Mouse (Mus musculus) spleen, postnatal 36 days (tissue): ENCODE data around the gene Cstf3.
A peak's percentile ranks its signal among the peaks of the same experiment; 100 is the strongest.

ENCODE experiments used
- DNase-seq, 2 experiments: peaks; one replicate each; pipeline ENCODE4 v3.0.0; 2022; ENCODE audit warnings: low spot score in 2 of 2, mixed read lengths in 1 of 2

Gene Cstf3

DNA sequence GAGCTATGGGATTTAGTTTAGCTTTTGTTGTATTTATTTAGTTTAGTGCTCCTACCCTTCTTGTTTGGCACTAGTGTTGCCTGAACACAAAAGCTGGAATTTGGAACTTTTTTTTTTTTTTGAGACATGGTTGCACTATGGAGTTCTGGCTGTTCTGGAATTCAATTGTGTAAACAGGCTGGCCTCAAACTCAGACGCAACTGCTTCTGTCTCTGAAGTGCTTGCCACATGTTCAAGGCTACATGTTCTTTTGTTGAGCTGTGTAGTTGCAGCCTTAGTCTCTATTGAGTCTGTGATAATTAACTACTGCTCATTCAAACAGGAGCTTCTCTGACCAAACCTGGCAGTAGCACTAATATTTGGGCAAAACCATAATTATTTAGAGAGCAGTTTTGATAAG is 13.1 kb downstream of the Cstf3 start:
- no peak for DNase-seq

GRCm38 (mm10) chr2:104604718-104605117 is 14.4 kb downstream of the Cstf3 start:
- no peak for DNase-seq

GRCm38 (mm10) chr2:104605560-104605959 is 15.2 kb downstream of the Cstf3 start:
- no peak for DNase-seq

GRCm38 (mm10) chr2:104614786-104615185 is 24.5 kb downstream of the Cstf3 start:
- no peak for DNase-seq

GRCm38 (mm10) chr2:104615985-104616711 is 25.8 kb downstream of the Cstf3 start:
- DNase-seq: no peak

DNA sequence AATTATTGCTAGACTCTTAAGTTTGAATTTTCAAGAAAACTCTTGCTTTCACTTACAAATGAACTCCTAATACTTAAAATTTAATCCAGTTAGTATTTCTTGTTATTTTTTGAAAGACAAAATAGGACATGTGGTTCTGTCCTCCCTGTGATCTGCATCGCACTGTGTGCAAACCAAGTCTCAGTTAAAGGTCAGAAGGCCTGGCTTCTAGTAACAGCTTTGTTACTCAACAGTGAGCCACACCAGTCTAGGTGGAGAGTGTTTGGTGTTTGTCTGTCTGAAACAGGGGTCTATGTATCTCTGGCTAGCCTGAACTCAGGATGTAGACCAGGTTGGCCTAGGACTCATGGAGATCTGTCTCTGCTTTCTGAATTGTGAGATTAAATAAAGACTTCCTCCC is 68.3 kb downstream of the Cstf3 start:
- no peak for DNase-seq

- DNase-seq: no peak
Measured at GRCm38 (mm10) chr2:104663372-104664100, 73.2 kb downstream of the Cstf3 start.

- DNase-seq: no peak
Measured at GRCm38 (mm10) chr2:104669122-104669804, 78.9 kb downstream of the Cstf3 start.

DNA sequence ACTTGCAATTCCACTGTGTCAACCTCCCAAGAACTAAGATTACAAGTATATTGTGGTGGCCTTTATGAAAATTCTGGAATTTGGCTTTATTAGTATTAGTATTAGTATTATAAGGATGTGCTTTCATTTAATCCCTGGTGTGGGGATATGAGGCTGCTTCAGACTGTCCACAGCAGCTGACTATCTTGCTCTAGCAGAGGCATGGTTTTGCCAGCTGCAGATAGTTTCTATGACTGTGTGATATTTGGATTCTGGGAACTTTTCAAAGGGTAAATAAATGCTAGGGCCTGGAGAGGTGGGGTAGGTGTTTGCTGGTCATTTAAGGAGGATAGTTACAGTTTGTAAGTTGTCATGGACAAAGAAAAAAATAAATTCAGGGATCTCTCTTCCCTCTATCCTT is 81.4 kb downstream of the Cstf3 start:
- DNase-seq: no peak

- DNase-seq: no peak
Measured at GRCm38 (mm10) chr2:104677326-104677725, 87.0 kb downstream of the Cstf3 start.

DNA sequence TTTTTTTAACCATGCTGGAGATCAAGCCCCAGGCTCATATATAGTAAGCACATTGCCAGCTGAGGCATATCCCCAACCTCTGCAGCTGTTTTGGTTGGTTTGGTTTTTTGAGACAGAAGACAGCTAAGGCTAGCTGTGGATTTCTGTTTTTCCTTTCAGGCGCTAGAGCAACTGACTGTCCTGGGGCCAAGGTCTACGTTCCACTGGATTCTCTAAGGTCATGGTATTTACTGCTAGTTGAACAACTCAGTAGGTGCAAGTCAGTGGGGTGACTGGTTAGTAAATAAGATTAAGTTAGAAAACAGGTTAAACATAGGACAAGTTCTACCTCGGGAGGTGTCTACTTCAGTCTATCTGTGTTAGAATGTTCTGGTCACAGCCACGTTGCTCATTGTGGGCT is 94.4 kb downstream of the Cstf3 start:
- DNase-seq: no peak

DNA sequence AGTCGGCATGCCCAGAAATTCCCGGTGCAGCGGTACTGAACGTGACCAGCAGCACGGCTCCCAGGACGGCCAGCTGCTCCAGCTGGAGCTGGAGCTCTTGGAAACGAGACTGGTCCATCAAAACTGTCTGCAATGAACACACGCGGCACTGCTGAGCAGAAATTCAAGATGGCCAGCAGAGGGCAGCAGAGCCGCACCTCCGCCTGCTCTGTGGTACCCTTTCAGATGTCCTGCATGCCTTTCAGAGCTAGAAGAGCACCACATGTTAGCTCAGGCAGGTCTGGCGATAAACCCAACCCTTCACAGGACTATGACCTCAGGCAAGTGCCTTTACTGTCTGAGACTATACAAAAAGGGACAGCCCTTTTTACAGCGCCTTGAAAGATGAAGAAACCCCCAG is 95.1 kb downstream of the Cstf3 start:
- DNase-seq: peak; percentile 55 to 61

GRCm38 (mm10) chr2:104687261-104687660 is 96.9 kb downstream of the Cstf3 start:
- peak; percentile 17 to 22 for DNase-seq

- DNase-seq: no peak
Measured at GRCm38 (mm10) chr2:104688321-104688720, 98.0 kb downstream of the Cstf3 start.

DNA sequence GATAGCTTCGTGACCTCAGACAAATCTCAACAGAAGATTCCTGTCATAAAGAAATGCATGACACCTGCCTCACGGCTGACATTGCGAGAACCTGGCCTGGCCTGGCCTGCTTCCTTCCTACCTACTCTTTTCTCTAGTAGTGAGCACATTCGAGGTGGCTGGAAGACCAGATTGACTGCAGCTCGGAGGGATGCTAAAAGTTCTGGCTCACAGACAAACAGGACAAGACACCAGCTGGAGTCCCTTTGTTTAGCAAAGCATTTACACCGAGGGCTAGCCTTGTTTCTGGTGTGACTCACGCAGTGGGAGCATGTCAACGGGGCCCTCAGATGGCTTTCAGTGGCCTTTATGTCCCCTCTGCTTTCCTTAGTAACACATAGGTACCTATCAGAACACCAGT is 98.4 kb downstream of the Cstf3 start:
- DNase-seq: no peak

DNA sequence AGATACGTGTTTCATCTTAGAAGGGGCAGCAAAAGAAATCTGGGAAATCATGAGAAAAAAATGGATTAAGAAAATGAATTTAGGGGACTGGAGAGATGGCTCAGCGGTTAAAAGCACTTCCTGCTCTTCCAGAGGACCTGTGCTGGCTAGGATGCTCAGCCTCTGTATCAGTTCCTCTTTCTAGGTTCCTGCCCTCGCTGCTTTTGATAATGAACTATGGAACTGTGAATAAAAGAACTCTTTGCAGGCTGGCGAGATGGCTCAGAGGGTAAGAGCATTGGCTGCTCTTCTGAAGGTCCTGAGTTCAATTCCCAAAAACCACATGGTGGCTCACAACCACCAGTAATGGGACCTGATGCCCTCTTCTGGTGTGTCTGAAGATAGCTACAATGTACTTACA is 100.4 kb downstream of the Cstf3 start:
- DNase-seq: peak; percentile 27 to 29

- DNase-seq: no peak
Measured at GRCm38 (mm10) chr2:104692551-104692950, 102.2 kb downstream of the Cstf3 start.

DNA sequence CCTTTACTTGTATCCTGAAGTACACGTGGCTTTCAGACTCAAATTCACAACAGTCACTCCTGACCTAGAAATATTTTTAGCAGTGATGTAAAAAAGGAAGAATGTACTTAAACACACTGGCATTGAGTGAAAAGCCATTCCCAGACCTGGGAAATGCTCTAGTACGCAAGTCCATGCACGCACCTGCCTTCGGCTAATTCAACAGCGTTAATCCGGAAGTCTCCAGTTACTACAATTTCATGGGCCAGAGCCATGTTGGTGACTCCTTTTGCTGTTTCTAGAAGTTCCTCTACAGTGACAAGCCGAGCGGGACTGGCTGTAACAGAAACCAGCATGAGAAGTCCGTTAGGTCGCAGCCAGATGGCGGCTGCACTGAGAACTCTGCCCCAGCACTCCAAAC is 109.3 kb downstream of the Cstf3 start:
- no peak for DNase-seq

DNA sequence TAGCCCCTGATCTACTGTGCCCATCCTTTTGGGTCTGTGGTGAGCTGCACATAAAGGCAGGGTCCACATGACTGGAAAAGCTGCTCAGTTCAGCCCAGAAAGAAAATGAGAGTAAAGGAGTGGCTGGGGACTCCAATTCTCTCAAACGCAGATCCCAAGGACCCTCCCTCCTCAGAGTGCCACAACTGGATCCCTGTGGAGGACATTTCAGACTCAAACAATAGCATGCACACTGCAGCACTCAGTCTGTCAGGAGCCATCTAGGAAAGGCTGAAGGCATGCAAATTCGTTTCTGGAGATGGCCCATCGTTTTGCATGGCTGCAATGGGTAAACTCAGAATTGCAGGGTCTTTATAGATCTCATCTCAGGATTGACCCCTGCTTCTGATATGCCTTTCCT is 112.8 kb downstream of the Cstf3 start:
- no peak for DNase-seq

DNA sequence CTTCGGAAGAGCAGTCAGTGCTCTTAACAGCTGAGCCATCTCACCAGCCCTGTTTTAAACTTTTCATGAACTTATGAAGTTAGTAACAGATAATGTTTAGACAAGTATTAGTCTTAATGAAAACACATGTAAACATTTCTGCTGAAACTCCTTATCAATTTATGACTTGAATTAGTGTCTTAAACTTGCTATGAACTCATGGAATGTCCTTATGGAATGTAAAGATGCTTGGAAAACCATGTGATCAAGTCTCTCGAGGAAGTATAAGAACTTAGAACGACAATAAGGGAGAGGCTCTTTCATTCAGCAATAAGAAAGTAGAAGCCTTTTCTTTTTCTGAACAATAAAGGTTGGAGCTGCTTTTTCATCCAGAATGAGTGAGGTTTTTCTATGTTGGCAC is 114.0 kb downstream of the Cstf3 start:
- no peak for DNase-seq

GRCm38 (mm10) chr2:104709786-104710337 is 119.5 kb downstream of the Cstf3 start:
- no peak for DNase-seq

DNA sequence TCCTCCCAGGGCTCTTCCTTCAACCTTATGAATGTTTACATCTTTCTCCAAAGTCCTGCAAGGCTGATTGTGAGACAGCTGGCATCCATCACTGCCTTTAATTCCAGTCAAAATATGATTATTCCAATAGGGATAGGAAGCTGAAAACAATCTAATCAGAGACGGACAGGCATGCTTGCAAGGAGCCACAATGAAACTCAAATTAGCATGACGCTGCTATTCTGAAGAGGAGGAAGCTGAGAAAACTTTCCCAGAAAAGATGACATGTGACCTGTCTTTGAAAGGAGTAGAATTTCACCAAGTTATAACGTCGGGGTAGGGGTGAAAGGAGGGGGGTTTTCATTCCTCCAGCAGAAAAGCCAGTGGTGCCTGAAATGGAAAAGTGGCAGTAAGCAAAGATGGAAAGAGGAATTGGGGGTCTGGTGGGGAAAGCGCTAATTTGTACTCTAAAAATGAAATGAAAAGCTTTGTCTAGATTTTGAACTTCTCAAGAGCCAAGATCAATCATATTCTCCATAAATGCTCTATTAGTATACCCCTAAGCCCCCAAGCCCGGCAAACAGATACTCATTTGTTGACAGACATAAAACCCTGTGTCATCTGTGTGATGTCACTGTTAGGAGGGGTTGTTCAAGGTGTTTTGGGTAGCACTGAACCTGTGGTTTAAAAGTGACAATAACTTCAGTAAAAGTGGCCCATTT is 120.5 kb downstream of the Cstf3 start:
- DNase-seq: no peak
